In the genomic region with DNA sequence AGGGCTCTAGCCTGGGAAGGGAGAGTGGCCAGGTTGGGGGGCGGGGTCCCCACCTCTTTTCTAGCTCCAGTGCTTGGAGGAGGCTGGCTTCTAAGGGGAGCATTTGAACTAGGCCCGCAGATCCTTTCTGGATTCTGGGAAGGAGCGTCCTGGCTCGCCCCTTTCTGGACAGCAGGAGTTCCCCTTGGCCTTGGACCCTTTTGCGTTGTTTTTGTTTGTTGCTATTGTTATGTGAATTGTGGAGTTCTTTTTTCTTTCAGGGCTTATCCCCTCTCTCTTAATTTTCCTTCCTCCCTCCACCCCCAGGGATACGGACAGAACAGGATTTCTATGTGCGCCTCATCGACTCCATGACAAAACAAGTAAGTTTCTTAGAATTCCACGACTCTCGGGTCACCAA, we compare ENCODE assay signal across 11 mouse cellular contexts. TPM values are rescaled to one million over a fixed set of nuclear protein-coding genes. Genes with fewer than 3 reads are reported as not detected.
DNase-seq lines count a peak whose midpoint lies in the region; ATAC-seq and TF ChIP-seq lines count a peak whose summit lies in the region.
"Had no signal": no experiment of that assay in that cellular context is flagged by ENCODE, and none has a peak within 500 bp of the region (broad histone marks: within the 10 kb centered on the region; RNA-seq: fewer than 3 reads in every experiment).

No protein-coding gene starts in this region.

- 68% methylated on average over 10 of the region's 10 CpGs for WGBS in heart, embryonic 15.5 days
- WGBS in embryonic facial prominence, embryonic 11.5 days: 29% methylated on average over 10 of the region's 10 CpGs
- WGBS in hindbrain, embryonic 13.5 days: 27% methylated on average over 10 of the region's 10 CpGs
- WGBS in midbrain, embryonic 16.5 days: 29% methylated on average over 10 of the region's 10 CpGs
- WGBS in liver, postnatal 0 days (ENCODE audit: insufficient replicate concordance): 65% methylated on average over 9 of the region's 10 CpGs

- peak overlapping the region; percentile 23; the same call in 1 of the 2 replicates for H3K4me2 ChIP-seq in heart, embryonic 15.5 days
- peak overlapping the region; percentile 63 for H3K4me2 ChIP-seq in embryonic facial prominence, embryonic 11.5 days (ENCODE audit: low read depth, low read length)
- peak overlapping the region; percentile 88 for H3K4me2 ChIP-seq in hindbrain, embryonic 13.5 days
- peak overlapping the region; percentile 59 for H3K4me2 ChIP-seq in midbrain, embryonic 16.5 days (ENCODE audit: low read length)
- no peak overlapping the region for H3K4me2 ChIP-seq in liver, postnatal 0 days (ENCODE audit: low read depth, low read length)

- no peaks in the 10 kb centered on the region for H3K9me3 ChIP-seq in heart, embryonic 15.5 days (replicated peaks)
- no peaks in the 10 kb centered on the region for H3K9me3 ChIP-seq in embryonic facial prominence, embryonic 11.5 days (replicated peaks; ENCODE audit: control insufficient read depth, low read length)
- no peaks in the 10 kb centered on the region for H3K9me3 ChIP-seq in hindbrain, embryonic 13.5 days
- no peaks in the 10 kb centered on the region for H3K9me3 ChIP-seq in midbrain, embryonic 16.5 days (replicated peaks; ENCODE audit: control insufficient read depth, low read length, poor library complexity, severe bottlenecking)
- no peaks in the 10 kb centered on the region for H3K9me3 ChIP-seq in liver, postnatal 0 days (ENCODE audit: low read length)
- H3K9me3 ChIP-seq: G1E had no signal

- no peak overlapping the region for H3K4me3 ChIP-seq in heart, embryonic 15.5 days
- H3K4me3 ChIP-seq in embryonic facial prominence, embryonic 11.5 days (ENCODE audit: low read depth, low read length): no peak overlapping the region
- peak overlapping the region; percentile 71 for H3K4me3 ChIP-seq in hindbrain, embryonic 13.5 days
- peak overlapping the region; percentile 58 for H3K4me3 ChIP-seq in midbrain, embryonic 16.5 days (ENCODE audit: low read depth, low read length)
- no peak overlapping the region for H3K4me3 ChIP-seq in liver, postnatal 0 days (ENCODE audit: low read depth, low read length)

- peaks cover 32% of the 10 kb centered on the region for H3K27me3 ChIP-seq in heart, embryonic 15.5 days
- peaks cover 7% of the 10 kb centered on the region for H3K27me3 ChIP-seq in embryonic facial prominence, embryonic 11.5 days (ENCODE audit: control insufficient read depth, insufficient read depth, low read length)
- peaks cover 18% of the 10 kb centered on the region for H3K27me3 ChIP-seq in hindbrain, embryonic 13.5 days
- peaks cover 14% of the 10 kb centered on the region for H3K27me3 ChIP-seq in midbrain, embryonic 16.5 days (ENCODE audit: control insufficient read depth, insufficient read depth, low read depth, low read length)
- peaks cover 53% of the 10 kb centered on the region for H3K27me3 ChIP-seq in liver, postnatal 0 days (ENCODE audit: insufficient read depth, low read length)

- H3K27ac ChIP-seq in heart, embryonic 15.5 days: 0 out of 2 replicates have a peak overlapping the region, but pooled peaks have one; percentile 12
- H3K27ac ChIP-seq in embryonic facial prominence, embryonic 11.5 days (replicated peaks; ENCODE audit: low read depth, low read length): no peak overlapping the region
- H3K27ac ChIP-seq in hindbrain, embryonic 13.5 days: peak overlapping the region; percentile 83
- 0 out of 2 replicates have a peak overlapping the region, but pooled peaks have one; percentile 38 for H3K27ac ChIP-seq in midbrain, embryonic 16.5 days (ENCODE audit: low read length)
- H3K27ac ChIP-seq in liver, postnatal 0 days (ENCODE audit: low read depth): no peak overlapping the region

- H3K36me3 ChIP-seq in heart, embryonic 15.5 days: 0 out of 2 replicates have a peak, but pooled peaks cover 5% of the 10 kb centered on the region
- H3K36me3 ChIP-seq in embryonic facial prominence, embryonic 11.5 days (replicated peaks; ENCODE audit: control insufficient read depth, insufficient read depth, low read depth, low read length): no peaks in the 10 kb centered on the region
- peaks cover 4% of the 10 kb centered on the region; the same call in 1 of the 2 replicates for H3K36me3 ChIP-seq in hindbrain, embryonic 13.5 days
- no peaks in the 10 kb centered on the region for H3K36me3 ChIP-seq in midbrain, embryonic 16.5 days (ENCODE audit: control insufficient read depth, insufficient read depth, low read length)
- H3K36me3 ChIP-seq in liver, postnatal 0 days (replicated peaks; ENCODE audit: insufficient read depth, low read length): no peaks in the 10 kb centered on the region
- H3K36me3 ChIP-seq: G1E had no signal

- no peak for ATAC-seq in heart, embryonic 15.5 days (replicated peaks; ENCODE audit: insufficient number of reproducible peaks, insufficient read depth, low FRiP score, low read depth)
- no peak for ATAC-seq in embryonic facial prominence, embryonic 11.5 days (replicated peaks; ENCODE audit: insufficient number of reproducible peaks, low FRiP score, low TSS enrichment, low read depth)
- ATAC-seq in hindbrain, embryonic 13.5 days (ENCODE audit: low FRiP score): no peak
- ATAC-seq in midbrain, embryonic 16.5 days: no peak
- ATAC-seq in liver, postnatal 0 days: no peak

- no peak for TF ChIP-seq EP300 in liver, postnatal 0 days (IDR thresholded peaks at IDR 0.05; ENCODE audit: low read depth)

- intact Hi-C loops in heart, postnatal 10 days (cut with DNase I): loop anchor here (2.0 to 5.0 kb wide), 2 partner anchors 46 to 119 kb away; no protein-coding TSS in a partner anchor
- intact Hi-C loops in left cerebral cortex, postnatal 14 days (cut with DNase I): loop anchor here (10.0 kb wide), 1 partner anchor 163 kb away; no protein-coding TSS in a partner anchor

- no peak for TF ChIP-seq CTCF in liver, postnatal 0 days (IDR thresholded peaks at IDR 0.05; ENCODE audit: low read depth)

- DNase-seq in heart, postnatal 10 days: no peak
- DNase-seq in embryonic facial prominence, embryonic 11.5 days (ENCODE audit: low spot score): no peak
- DNase-seq in adrenal gland, postnatal 36 days: no peak
- no peak for DNase-seq in left cerebral cortex, postnatal 14 days (ENCODE audit: low spot score in 2 of 2)
- DNase-seq in liver, postnatal 0 days: no peak
- DNase-seq: layer of hippocampus, postnatal 36 days had no signal

- no peak overlapping the region for H3K9ac ChIP-seq in heart, embryonic 15.5 days
- H3K9ac ChIP-seq in embryonic facial prominence, embryonic 11.5 days (replicated peaks; ENCODE audit: low read length): 0 out of 2 replicates have a peak overlapping the region, but pooled peaks have one; percentile 2
- H3K9ac ChIP-seq in hindbrain, embryonic 13.5 days: peak overlapping the region; percentile 99
- H3K9ac ChIP-seq in midbrain, embryonic 16.5 days (ENCODE audit: low read depth, low read length): peak overlapping the region; percentile 25; the same call in 1 of the 2 replicates
- H3K9ac ChIP-seq in liver, postnatal 0 days (replicated peaks): no peak overlapping the region
- H3K9ac ChIP-seq: lung, embryonic 14.5 days had no signal

- H3K4me1 ChIP-seq in heart, embryonic 15.5 days (replicated peaks): peaks cover 28% of the 10 kb centered on the region
- H3K4me1 ChIP-seq in embryonic facial prominence, embryonic 11.5 days (ENCODE audit: control insufficient read depth, insufficient read depth, low read length): peaks cover 2% of the 10 kb centered on the region; the same call in 1 of the 2 replicates
- H3K4me1 ChIP-seq in hindbrain, embryonic 13.5 days (replicated peaks): peaks cover 60% of the 10 kb centered on the region
- H3K4me1 ChIP-seq in midbrain, embryonic 16.5 days (ENCODE audit: control insufficient read depth, insufficient read depth, low read length): peaks cover 7% of the 10 kb centered on the region
- H3K4me1 ChIP-seq in liver, postnatal 0 days (ENCODE audit: insufficient read depth): no peaks in the 10 kb centered on the region

RNA-seq across cellular contexts. Expression of a gene that starts 4.5 kb away (rescaled TPM):
- 16.6 and 16.8 TPM in 2 replicates for polyA plus RNA-seq in heart, embryonic 15.5 days (2015; fragmentation: Nextera tagmentation; extraction: Ambion mirVana)
- total RNA-seq in heart, postnatal 10 days (2021): 10 to 100 TPM; 29.5 to 35.3 TPM
- 47.9 and 50.3 TPM in 2 replicates for polyA plus RNA-seq in embryonic facial prominence, embryonic 11.5 days (2014; fragmentation: Nextera tagmentation; extraction: Ambion mirVana)
- polyA plus RNA-seq in hindbrain, embryonic 13.5 days (2015; fragmentation: Nextera tagmentation; extraction: Ambion mirVana): 135 and 159 TPM in 2 replicates
- 52.9 and 53.3 TPM in 2 replicates for polyA plus RNA-seq in midbrain, embryonic 16.5 days (2015; fragmentation: Nextera tagmentation; extraction: Ambion mirVana)
- 10 to 100 TPM; 16.8 to 30.3 TPM for total RNA-seq in adrenal gland, postnatal 36 days (2021)
- total RNA-seq in left cerebral cortex, postnatal 14 days (2021): 1 to 10 TPM; 4.2 to 4.6 TPM
- 4.6 and 5.0 TPM in 2 replicates for polyA plus RNA-seq in liver, postnatal 0 days (2015; fragmentation: Nextera tagmentation; extraction: Ambion mirVana)
- polyA plus RNA-seq: G1E had no signal

Comparison
In these comparisons a context has a peak if more than half of its experiments do, and no peak if none do; other contexts are left out.
1. H3K27ac ChIP-seq: peak in heart, embryonic 15.5 days (single experiment), hindbrain, embryonic 13.5 days (single experiment) and midbrain, embryonic 16.5 days (single experiment); none in embryonic facial prominence, embryonic 11.5 days (single experiment) and liver, postnatal 0 days (single experiment).
2. H3K4me3 ChIP-seq: peak in hindbrain, embryonic 13.5 days (single experiment) and midbrain, embryonic 16.5 days (single experiment); none in heart, embryonic 15.5 days (single experiment), embryonic facial prominence, embryonic 11.5 days (single experiment) and liver, postnatal 0 days (single experiment).
3. H3K9ac ChIP-seq: peak in embryonic facial prominence, embryonic 11.5 days (single experiment), hindbrain, embryonic 13.5 days (single experiment) and midbrain, embryonic 16.5 days (single experiment); none in heart, embryonic 15.5 days (single experiment) and liver, postnatal 0 days (single experiment).